Mouse (Mus musculus): ENCODE measurements at regions not wholly inside any gene's neighbourhood (a gene's known extent, or its start where the extent isn't known, plus 50 kb on each side); places are given as distances from the start of the nearest gene placed in this dataset.

DNA sequence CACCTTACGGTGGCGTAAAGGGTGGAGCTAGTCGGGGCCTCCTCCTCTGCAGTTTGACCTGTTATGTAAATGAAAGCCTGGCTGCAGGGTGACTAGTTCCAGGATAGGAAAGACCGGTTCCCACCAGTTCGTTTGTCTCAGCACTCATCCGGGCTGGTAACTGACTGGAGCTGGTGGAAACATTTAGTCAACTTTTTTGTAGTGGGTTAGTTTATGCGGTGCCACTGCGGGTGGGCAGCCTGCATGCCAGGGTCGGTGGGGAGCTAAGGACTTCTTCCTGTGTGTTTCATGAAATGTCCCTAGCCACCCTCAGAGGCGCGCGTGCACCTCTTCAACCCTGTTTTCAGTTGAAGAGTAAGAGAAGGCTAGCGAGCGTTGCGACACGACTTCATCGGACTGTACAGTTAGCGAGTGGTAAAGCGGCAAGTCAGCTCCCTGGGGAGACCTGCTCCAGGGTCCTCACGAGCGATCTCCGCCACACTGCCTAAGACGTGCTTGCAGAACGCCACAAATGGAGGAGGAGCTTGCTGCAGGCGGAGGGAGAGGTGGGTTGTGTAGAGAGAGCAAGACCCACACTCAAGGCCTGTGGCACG is 76.5 kb upstream of the Gadd45a start:
- peak; percentile 15 for DNase-seq

DNA sequence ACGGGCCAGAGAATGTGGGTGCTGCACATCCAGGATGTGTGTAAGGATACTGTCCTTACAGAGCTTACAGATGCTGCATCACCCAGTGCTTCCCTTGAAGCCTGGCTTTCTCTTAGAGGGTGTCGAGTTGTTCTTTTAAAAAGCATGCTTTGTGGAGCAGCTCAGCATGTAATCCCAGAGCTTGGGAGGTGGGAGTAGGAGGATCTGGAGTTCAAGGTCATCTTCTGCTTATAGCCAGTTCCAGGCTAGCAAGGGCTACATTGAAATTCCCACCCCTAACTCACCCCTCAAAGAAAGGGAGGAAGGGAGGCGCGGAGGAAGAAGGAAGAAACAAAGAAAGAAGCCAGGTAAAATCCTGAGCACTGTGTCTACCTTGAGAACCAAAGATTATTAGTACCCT is 76.0 kb upstream of the Gadd45a start:
- DNase-seq = no peak

DNA sequence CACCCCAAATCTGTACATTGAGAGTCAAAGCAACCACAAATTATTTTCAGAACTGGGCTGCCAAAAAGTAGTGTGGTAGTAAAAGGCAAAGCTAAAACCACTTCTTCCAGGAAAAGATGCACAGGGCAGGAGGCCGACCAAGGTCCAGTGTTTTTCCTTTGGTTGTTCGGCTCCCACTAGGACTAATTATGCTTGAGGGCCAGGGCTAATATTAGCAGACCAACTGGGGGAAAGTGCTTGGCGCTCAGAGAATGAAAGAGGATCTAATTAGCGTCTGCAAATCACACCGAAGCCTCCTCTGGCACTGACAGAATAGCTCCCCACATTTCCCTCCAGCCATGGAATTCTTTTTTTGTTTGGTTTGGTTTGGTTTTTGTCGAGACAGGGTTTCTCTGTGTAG is 75.1 kb upstream of the Gadd45a start:
- no peak for DNase-seq

DNA sequence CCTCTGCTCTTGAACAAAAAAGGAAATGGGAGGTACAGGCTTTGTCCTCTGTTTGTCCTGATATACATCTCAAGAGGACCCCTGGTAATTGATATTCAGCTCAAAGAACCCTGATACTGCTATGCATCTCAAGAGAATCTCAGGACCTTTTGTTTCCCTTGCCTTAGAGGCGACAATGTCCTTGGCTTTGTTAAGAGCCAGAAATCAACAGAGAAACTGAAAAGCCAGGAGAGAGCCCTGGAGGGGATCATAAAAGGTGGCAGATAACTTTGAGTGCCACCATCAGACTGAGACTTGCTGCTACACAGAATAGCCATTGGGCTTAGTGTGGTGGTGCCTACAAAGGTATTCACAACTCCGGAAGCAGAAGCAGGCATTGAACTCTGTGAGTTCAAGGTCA is 74.3 kb upstream of the Gadd45a start:
- no peak for DNase-seq

DNA sequence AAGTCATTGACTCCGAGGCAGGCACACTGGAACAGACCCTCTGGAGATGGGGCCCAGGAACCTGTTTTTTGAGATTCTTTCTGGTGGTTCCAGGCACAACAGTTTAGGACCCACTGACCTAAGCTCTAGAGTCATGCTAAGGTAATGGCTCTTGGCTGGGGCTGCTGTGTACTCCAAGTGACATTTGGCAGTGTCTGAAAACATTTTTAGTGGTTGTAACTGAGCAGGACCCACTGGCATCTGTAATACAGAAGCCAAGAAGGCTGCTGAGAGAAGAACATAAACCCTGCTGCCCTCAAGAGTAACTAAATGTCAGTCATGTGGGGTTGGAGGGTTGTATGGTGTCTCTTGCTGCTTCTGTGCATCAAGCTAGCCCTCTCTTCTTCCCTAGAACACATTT is 73.1 kb upstream of the Gadd45a start:
- no peak for DNase-seq

DNA sequence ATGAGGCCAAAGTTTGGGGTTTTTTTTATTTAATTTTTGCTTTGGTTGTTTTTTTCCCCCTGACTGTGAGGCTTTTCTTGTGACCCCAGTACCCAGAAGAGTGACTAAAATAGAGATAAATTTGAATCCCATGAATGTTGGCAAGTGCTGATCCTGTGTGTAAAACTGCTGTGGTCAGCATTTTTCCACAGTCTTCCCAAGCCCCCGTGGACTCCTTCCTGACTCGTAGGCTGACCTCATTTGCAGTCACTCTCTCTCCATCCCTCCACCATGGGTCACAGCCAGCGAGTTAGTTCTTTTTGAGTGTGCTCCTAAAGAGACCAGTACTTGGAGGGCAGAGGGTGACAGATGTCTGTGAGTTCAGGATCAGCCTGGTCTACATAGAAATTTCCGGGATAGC is 72.5 kb upstream of the Gadd45a start:
- DNase-seq = no peak

DNA sequence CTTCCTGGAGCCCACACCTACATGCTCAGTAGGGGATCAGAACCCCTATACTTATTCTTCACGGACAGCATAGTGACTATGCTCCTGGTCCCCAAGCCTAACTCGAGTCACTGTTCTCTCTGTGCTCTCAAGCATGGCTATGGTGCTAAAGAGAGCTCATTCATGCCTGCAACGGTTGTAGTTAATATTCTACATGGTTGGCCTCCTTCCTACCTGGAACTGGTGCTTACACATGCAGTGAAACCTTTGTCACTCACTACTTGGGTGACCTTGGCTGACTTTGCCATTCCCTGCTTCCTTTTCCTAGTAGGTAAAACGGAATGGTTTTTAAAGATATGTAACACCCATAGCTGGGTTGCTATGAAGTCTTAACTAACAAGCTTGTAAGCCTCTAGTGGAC is 70.3 kb upstream of the Gadd45a start:
- DNase-seq = no peak

DNA sequence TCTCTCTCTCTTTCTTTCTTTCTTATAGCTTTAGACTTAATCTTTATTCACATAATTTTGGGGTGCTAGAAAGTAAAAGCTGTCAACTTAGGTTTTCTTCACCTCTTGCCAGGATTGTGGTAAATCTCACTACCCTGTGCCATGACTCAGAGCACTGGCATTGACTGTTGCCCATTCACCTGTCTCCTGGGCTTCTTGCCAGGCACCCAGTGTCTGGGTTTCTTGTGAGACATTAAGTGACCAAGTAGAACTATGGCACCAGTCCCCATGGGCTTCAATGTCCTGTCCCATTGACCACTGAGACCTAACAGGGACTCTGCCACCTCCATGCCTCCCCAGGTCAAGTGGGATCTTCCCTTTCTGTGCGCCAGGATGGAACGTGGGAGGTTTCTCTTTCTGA is 69.2 kb upstream of the Gadd45a start:
- DNase-seq = no peak

DNA sequence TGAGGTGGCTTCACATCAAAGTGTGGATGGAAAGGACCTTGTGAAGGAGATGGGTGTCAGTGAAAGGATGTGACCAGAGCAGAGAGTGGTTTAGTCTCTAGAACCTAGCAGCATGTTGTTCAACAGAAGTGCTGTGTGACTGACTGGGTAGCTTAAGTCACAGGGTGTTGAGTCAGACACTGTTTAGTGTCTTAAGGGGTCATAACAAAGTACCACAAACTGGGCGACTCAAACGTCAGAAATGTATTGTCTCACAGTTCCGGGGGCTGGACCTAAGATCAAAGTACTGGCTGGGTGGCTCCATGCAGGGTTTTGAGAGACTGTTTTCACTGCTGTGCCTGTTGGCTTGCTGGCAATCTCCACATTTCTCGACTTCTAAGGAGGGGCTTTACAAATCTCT is 68.1 kb upstream of the Gadd45a start:
- DNase-seq = no peak

DNA sequence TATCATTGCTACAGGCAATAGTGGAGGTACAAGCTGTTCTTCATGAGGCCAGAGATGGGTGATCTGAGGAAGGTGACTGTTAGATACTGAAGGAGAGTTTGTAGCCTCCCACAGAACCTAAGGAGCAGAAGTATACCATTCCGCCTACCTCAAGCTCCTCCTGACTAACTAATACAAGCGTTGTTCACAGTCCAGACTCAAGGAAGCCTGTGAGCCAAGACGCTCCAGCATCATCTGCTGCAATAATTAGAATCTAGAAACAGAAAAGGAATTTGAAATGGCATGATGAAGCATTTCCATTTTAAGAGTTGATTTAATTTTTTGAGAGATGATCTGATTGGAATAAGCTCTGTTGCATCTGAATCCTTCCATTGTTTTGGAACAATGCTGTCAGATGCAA is 66.9 kb upstream of the Gadd45a start:
- DNase-seq = no peak

DNA sequence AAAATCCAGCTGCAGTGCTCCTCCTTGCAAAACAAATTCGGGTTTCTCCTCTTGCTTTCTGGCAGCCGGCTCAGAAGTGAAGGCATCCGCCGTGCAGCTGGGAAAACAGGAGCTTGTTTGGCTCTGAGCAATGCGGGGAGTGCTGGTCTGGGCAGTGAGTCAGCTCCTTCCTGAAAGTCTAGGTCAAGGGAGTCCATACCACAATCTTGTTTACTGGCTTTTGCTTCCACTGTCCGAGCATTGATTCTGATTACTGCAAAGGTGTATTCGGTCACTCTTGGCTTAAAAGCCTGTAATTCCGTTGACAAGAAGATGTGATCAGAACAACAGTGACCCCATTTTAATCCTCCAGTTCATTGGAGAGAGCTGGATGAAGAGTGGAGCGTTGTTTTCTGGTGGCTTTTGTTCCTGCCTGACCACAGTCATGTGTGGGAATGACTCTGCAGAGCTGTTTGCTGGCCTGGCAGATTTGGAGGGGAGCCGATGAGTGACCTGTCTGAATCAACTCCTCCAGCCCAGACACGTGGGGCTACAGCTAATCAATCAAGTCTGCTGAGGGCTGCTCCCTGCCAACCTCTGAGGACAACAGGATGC is 65.4 kb upstream of the Gadd45a start:
- peak; percentile 27 for DNase-seq

DNA sequence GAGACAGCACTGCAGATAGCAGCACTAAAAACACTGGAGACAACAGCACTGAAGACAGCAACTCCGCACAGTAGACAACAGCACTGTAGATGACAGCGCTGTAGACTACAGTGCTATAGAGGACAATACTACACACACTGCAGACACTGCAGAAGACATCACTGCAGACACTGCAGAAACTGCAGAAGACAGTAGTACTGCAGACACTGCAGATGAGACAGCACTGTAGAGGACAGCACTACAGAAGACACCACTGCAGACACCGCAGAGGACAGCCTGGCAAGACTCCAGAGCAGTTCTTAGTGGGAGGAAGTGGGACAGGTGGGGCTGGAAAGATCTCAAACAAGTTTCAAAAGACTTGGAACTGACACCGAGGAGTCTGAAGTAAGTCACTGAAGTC is 64.8 kb upstream of the Gadd45a start:
- DNase-seq = no peak

DNA sequence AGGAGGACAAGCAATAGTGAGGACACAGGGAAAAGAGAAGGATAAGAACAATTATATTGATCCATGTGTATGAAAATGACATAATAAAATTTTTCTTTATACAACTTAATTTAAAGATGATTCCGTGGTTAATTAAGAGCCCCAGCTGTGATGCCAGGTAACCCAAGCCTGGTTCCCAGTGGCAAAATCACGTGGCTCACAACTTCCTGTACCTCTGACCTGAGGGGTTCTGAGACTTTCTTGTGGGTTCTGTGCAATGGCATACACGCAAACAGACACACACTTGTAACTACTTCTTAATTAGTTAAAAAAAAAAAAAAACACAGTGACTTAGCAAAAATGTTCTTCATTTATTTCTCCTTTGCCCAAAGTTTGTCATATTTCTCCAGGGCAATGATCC is 57.2 kb upstream of the Gadd45a start:
- no peak for DNase-seq

DNA sequence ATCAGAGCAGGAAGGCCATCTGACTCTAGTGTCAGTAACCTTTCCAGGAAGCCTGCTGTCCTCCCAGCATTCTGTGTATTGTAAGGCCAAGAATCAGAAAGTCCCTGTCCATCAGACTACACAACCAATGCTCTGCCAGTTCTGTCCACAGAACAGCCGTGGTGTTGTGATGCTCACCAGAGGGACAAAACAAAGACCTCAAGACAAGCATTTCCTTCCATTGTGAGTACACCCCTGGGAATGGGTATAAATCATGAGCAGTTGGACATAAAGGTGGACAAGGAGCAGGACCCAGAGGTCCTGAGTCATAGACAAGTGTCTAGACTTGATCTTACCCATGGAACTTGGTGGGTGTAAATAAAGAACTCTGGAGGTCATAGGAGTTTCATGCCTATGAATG is 55.9 kb upstream of the Gadd45a start:
- DNase-seq = no peak

DNA sequence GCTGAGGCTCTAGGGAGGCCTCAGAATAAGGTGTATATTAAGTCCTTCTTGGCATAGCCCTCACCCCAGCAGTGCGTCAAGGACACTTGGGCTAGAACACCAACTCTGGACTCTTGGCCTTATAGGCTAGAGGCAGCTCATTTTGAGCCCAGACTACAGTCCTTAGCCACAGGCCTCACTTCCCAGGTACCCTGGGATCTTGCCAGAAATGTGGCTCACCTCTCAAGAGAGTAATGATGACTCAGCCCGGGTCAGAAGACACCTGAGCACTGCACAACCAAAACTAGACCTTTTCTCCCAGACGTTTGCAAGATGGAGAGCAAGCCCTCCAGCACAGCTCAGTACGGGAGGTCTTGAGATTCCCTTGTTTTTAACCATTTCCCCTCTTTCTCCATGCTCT is 52.9 kb upstream of the Gadd45a start:
- DNase-seq = no peak

DNA sequence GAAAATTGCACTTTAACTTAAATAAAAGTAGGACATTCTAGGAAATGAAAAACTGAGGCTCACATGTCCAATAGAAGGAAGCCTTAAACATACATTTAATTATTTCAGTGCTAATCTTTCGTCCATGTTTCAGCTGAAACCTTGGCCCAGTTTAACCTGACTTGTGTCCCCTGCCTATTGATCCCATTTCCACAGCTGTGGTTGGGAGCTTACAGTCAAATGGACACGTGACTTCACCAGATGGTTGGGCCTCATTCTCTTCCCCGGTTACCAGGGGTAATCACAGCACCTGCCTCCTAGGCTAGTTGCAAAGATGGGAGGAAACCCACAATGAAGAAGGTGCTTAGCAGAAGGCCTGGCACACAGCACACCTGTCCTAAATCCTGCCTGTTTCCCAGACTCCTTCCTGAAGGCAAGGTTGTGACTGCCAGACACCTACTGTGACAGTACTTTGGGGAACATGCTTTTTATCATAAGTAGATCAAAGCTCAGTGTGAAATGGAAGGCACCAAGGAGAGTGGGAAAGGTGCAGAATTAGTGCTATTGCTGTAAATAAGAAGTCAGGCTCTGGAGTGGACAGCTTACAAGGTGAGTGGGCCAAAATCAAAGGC is 52.4 kb upstream of the Gadd45a start:
- no peak for DNase-seq

DNA sequence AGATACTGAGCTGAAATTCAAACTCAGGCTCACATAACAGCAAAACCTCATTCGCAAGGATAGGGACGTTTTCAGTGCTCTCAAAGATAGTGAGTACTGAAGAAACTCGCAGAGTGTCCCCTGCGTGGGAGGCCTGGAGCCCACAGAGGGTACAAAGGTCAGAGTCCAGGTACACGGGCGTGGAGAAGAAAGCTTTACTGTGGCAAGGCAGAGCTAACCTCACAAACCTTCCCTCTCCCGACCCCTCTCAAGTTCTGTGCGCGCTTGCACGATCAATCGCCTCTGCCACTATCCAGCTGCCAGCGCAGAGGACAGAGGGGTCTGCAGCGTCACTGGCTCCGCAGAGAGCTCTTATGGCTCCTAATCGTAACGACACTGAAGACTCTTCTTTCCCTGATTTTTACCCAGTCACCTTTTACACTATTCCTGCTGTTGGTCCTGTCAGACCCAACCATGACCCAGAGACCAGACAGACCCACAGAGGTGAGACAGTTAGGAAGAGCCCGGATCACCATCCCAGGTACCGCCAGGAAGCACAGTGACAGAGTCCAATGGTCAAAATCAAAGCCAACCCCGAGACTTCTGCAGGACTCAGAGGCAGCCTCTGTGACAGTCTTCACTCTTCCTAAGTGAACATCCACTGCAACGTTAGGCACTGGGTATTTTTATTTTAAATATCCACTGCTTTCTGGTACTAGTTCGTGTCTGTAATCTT is 51.6 kb upstream of the Gadd45a start:
- DNase-seq = no peak

DNA sequence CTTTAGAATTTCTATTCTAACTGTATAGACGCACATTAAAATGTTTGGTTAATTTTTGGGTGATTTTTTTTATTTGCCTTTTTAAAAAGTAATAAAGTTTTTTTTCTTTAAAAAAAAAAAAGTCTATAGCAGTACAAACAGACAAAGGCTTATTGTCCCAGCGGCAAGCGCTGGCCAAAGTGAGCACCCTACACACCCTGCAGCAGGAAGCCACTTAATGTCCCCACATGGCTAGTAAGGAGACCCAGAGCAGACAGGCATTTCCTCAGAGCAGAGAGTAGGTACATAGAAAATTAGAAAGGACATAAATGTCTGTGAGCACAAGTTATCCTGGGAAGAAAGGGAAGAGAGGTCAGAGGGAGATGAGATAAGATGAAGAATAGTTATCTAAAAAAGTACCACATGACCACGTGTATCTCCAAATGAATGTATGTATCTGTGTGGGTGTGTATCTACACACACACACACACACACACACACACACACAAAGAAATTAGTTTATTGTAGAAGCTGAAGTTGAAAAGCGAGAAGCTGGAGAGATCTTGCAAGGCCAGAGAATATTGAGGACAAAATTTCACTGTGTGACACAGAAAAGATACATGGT is 50.7 kb upstream of the Gadd45a start:
- no peak for DNase-seq

DNA sequence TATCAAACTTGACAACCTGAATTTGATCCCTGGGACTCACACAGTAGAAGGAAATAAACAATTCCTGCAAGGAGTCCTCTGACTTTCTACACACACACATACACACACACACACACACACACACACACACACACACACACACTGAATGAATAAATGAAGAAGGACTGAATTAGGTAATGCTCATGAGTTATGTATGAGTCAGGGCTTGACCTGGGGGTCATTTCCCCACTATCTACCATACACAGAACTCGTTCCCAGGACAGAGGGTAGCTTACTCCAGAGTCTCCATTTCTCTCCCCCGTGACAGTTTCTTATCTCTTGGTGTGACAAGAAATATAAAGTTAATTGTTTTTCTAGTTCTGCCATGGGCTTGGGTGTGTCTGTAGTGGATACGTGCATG is 50.1 kb upstream of the Gadd45a start:
- DNase-seq = no peak

All from liver (tissue).